Mouse (Mus musculus) stomach, postnatal 0 days (tissue): ENCODE data around the gene E130308A19Rik.

Source experiments
- CTCF ChIP-seq: IDR thresholded peaks from 2 replicates; pipeline ENCODE4 v1.5.1; 2016; ENCODE audit warnings: antibody characterized with exemption, low read depth, mild to moderate bottlenecking, moderate library complexity
- EP300 ChIP-seq: optimal IDR thresholded peaks from 2 replicates; pipeline ENCODE3; 2016; ENCODE audit warnings: antibody characterized with exemption

GRCm38 (mm10) chr4:59663451-59663850 lies 37.4 kb downstream of the E130308A19Rik start:
- TF ChIP-seq CTCF (no peak), EP300 (no peak)
